Mouse (Mus musculus) Patski (cell line): Measurements from ENCODE around the gene Pidd1. TPM values are rescaled to one million over a fixed set of nuclear protein-coding genes. Genes with fewer than 3 reads are reported as not detected.
A peak's percentile ranks its signal among the peaks of the same experiment; 100 is the strongest.

Source experiments
- ATAC-seq: fragments of 100-300 bp; one replicate; pipeline ENCODE4 v1.8.0; 2021
- CTCF ChIA-PET: fragments of 350-600 bp; sonication (Branson Sonifier 250); formaldehyde crosslinking; loops from one replicate; lab custom pipeline; 2022; ENCODE audit warnings: inconsistent platforms; lab: Charles Lee
- POLR2A ChIA-PET: fragments of 350-600 bp; sonication (Branson Sonifier 250); formaldehyde crosslinking; loops from one replicate; lab custom pipeline; 2022; ENCODE audit warnings: antibody characterized with exemption, inconsistent platforms; lab: Charles Lee
- DNase-seq: peaks from one replicate; pipeline ENCODE4 v3.0.0-alpha.2; 2011; ENCODE audit warnings: low read depth, low spot score
- H3K27me3 ChIP-seq: fragments of 371-371 bp; one replicate; pipeline ENCODE4 v1.5.1; 2021
- CTCF ChIP-seq: fragments of 100-300 bp; IDR thresholded peaks from one replicate; pipeline ENCODE4 v1.5.1; 2021
- in situ Hi-C: fragments of 300-500 bp; cut with MboI; formaldehyde crosslinking; loops from 3 replicates; pipeline ENCODE4 v1.11.1; 2018; ENCODE audit warnings: low pct_unique_long_range_greater_than_20kb, mixed read lengths
- polyA plus RNA-seq: library from polyadenylated mRNA; unstranded; gene quantifications from one replicate; pipeline ENCODE4 v1.2.3, GENCODE M21; 2021

Gene Pidd1
- 4.9 TPM for polyA plus RNA-seq

GRCm38 (mm10) chr7:141443828-141444237 lies at the start of gene Pidd1:
Pidd1 (minus strand) TSS chr7:141444025.
- no peak for DNase-seq
- no peak for TF ChIP-seq CTCF
- peak; percentile 59 for ATAC-seq
- no peaks in the 10 kb centered on the region for H3K27me3 ChIP-seq
- POLR2A ChIA-PET, result interaction anchor here (1.4 kb wide), 2 partner anchors 25 to 33 kb away, joined by 3 to 4 read pairs; no protein-coding TSS in a partner anchor
- in situ Hi-C loops, result no loop called here
- CTCF ChIA-PET, result interaction anchor here (1.2 to 1.8 kb wide), 3 partner anchors 15 to 36 kb away, joined by 3 to 6 read pairs (median 4); partner anchors contain the start of gene Cend1

GRCm38 (mm10) chr7:141492738-141493137 lies 48.9 kb upstream of the Pidd1 start:
- no peak for TF ChIP-seq CTCF
- ATAC-seq, result no peak
- POLR2A ChIA-PET, result no interaction called here

GRCm38 (mm10) chr7:141491151-141491550 lies 47.3 kb upstream of the Pidd1 start:
- in situ Hi-C loops, result no loop called here
- CTCF ChIA-PET, result interaction anchor here (1.0 to 1.1 kb wide), 3 partner anchors 11 to 33 kb away, joined by 3 to 4 read pairs (median 3); no protein-coding TSS in a partner anchor
- TF ChIP-seq CTCF, result no peak
- POLR2A ChIA-PET, result interaction anchor here (1.1 kb wide), 1 partner anchor 14 kb away, joined by 3 read pairs; no protein-coding TSS in a partner anchor
- no peaks in the 10 kb centered on the region for H3K27me3 ChIP-seq
- DNase-seq (no peak), ATAC-seq (no peak)

More at GRCm38 (mm10) chr7:141492738-141493137, 48.9 kb upstream of the Pidd1 start:
- CTCF ChIA-PET, result no interaction called here
- in situ Hi-C loops, result no loop called here
- no peak for DNase-seq
- H3K27me3 ChIP-seq, result no peaks in the 10 kb centered on the region

GRCm38 (mm10) chr7:141487141-141487540 lies 43.3 kb upstream of the Pidd1 start:
- ChIA-PET CTCF (interaction anchor here (1.5 kb wide), 1 partner anchor 10 kb away, joined by 4 read pairs; no protein-coding TSS in a partner anchor), POLR2A (interaction anchor here (0.6 to 1.1 kb wide), 3 partner anchors 10 to 28 kb away, joined by 3 to 4 read pairs (median 3); no protein-coding TSS in a partner anchor)
- no peak for ATAC-seq
- H3K27me3 ChIP-seq, result no peaks in the 10 kb centered on the region
- DNase-seq, result no peak
- no peak for TF ChIP-seq CTCF
- in situ Hi-C loops, result no loop called here

GRCm38 (mm10) chr7:141486239-141486638 lies 42.4 kb upstream of the Pidd1 start:
- no peak for DNase-seq
- in situ Hi-C loops, result no loop called here
- no peak for TF ChIP-seq CTCF
- H3K27me3 ChIP-seq, result no peaks in the 10 kb centered on the region
- POLR2A ChIA-PET, result interaction anchor here (1.1 to 2.0 kb wide), 2 partner anchors 8 to 9 kb away, joined by 3 to 4 read pairs; no protein-coding TSS in a partner anchor
- ATAC-seq, result no peak
- CTCF ChIA-PET, result interaction anchor here (1.5 kb wide), 1 partner anchor 96 kb away, joined by 3 read pairs; no protein-coding TSS in a partner anchor

GRCm38 (mm10) chr7:141485606-141486005 lies 41.8 kb upstream of the Pidd1 start:
- POLR2A ChIA-PET, result interaction anchor here (2.0 kb wide), 1 partner anchor 9 kb away, joined by 4 read pairs; no protein-coding TSS in a partner anchor
- TF ChIP-seq CTCF, result no peak
- in situ Hi-C loops, result no loop called here
- DNase-seq, result no peak
- ATAC-seq, result no peak
- CTCF ChIA-PET, result interaction anchor here (1.1 to 1.5 kb wide), 2 partner anchors 39 to 96 kb away, joined by 3 read pairs; no protein-coding TSS in a partner anchor
- no peaks in the 10 kb centered on the region for H3K27me3 ChIP-seq

- ChIA-PET POLR2A (interaction anchor here (1.1 to 2.0 kb wide), 3 partner anchors 9 to 18 kb away, joined by 4 read pairs; partner anchors contain the start of gene Cd151), CTCF (interaction anchor here (1.1 to 1.5 kb wide), 2 partner anchors 39 to 97 kb away, joined by 3 read pairs; no protein-coding TSS in a partner anchor)
- DNase-seq (no peak), ATAC-seq (no peak)
- in situ Hi-C loops, result no loop called here
- no peaks in the 10 kb centered on the region for H3K27me3 ChIP-seq
- TF ChIP-seq CTCF, result no peak
These were observed 41.4 kb upstream of the Pidd1 start for GRCm38 (mm10) chr7:141485186-141485585.

- in situ Hi-C loops, result loop anchor here (5.0 kb wide), 1 partner anchor 38 kb away; no protein-coding TSS in a partner anchor
- ChIA-PET CTCF (interaction anchor here (0.8 to 1.9 kb wide), 3 partner anchors 26 to 40 kb away, joined by 3 to 6 read pairs (median 3); no protein-coding TSS in a partner anchor), POLR2A (interaction anchor here (1.1 to 2.0 kb wide), 3 partner anchors 9 to 17 kb away, joined by 4 read pairs; partner anchors contain the start of gene Cd151)
- ATAC-seq (no peak), DNase-seq (no peak)
- H3K27me3 ChIP-seq, result no peaks in the 10 kb centered on the region
- TF ChIP-seq CTCF, result no peak
These were observed 40.6 kb upstream of the Pidd1 start for GRCm38 (mm10) chr7:141484186-141485120.

- H3K27me3 ChIP-seq, result no peaks in the 10 kb centered on the region
- ChIA-PET POLR2A (interaction anchor here (1.1 kb wide), 1 partner anchor 42 kb away, joined by 3 read pairs; no protein-coding TSS in a partner anchor), CTCF (interaction anchor here (1.1 to 1.9 kb wide), 2 partner anchors 41 to 88 kb away, joined by 3 to 6 read pairs; no protein-coding TSS in a partner anchor)
- ATAC-seq, result no peak
- in situ Hi-C loops, result loop anchor here (5.0 kb wide), 1 partner anchor 39 kb away; no protein-coding TSS in a partner anchor
- no peak for DNase-seq
- no peak for TF ChIP-seq CTCF
These were observed 39.4 kb upstream of the Pidd1 start for GRCm38 (mm10) chr7:141483114-141483653.
